Mouse (Mus musculus): Measurements from ENCODE around the gene Gpr153. TPM values are rescaled to one million over a fixed set of nuclear protein-coding genes. Genes with fewer than 3 reads are reported as not detected.
A peak's percentile ranks its signal among the peaks of the same experiment; 100 is the strongest.
"Not testable (repeated sequence)": the region's sequence is repeated elsewhere in the genome, so short reads cannot be mapped to it uniquely, and the experiment has no call there.

Gpr153 gene
- total RNA-seq (2021), result 1 to 10 TPM; 5.3 to 6.1 TPM

GRCm38 (mm10) chr4:152273621-152274236 lies at the start of gene Gpr153:
TSS of gene Gpr153 (plus strand) at chr4:152274232.
- no peak for DNase-seq

GRCm38 (mm10) chr4:152226901-152227486 lies 47.0 kb upstream of the Gpr153 start:
- DNase-seq, result peak; percentile 71 to 73

GRCm38 (mm10) chr4:152227749-152228527 lies 46.1 kb upstream of the Gpr153 start:
- no peak for DNase-seq

GRCm38 (mm10) chr4:152230331-152230730 lies 43.7 kb upstream of the Gpr153 start:
- not testable (repeated sequence) for DNase-seq

- DNase-seq, result no peak
Observed at GRCm38 (mm10) chr4:152231326-152231725, 42.7 kb upstream of the Gpr153 start.

- DNase-seq, result no peak
Observed at GRCm38 (mm10) chr4:152232411-152232903, 41.6 kb upstream of the Gpr153 start.

GRCm38 (mm10) chr4:152239974-152240373 lies 34.1 kb upstream of the Gpr153 start:
- no peak for DNase-seq

- DNase-seq, result no peak
Observed at GRCm38 (mm10) chr4:152243241-152243891, 30.7 kb upstream of the Gpr153 start.

- no peak for DNase-seq
Observed at GRCm38 (mm10) chr4:152243969-152244368, 30.1 kb upstream of the Gpr153 start.

GRCm38 (mm10) chr4:152244545-152245522 lies 29.2 kb upstream of the Gpr153 start:
- DNase-seq, result no peak

- peak; percentile 50 to 52 for DNase-seq
Observed at GRCm38 (mm10) chr4:152246011-152246410, 28.0 kb upstream of the Gpr153 start.

- DNase-seq, result no peak
Observed at GRCm38 (mm10) chr4:152247195-152247594, 26.8 kb upstream of the Gpr153 start.

- no peak for DNase-seq
Observed at GRCm38 (mm10) chr4:152250615-152251014, 23.4 kb upstream of the Gpr153 start.

GRCm38 (mm10) chr4:152253183-152253759 lies 20.8 kb upstream of the Gpr153 start:
- no peak for DNase-seq

GRCm38 (mm10) chr4:152257070-152257469 lies 17.0 kb upstream of the Gpr153 start:
- peak; percentile 76 to 82 for DNase-seq

GRCm38 (mm10) chr4:152260451-152260850 lies 13.6 kb upstream of the Gpr153 start:
- no peak for DNase-seq

- no peak for DNase-seq
Observed at GRCm38 (mm10) chr4:152262187-152262586, 11.8 kb upstream of the Gpr153 start.

GRCm38 (mm10) chr4:152263089-152263488 lies 10.9 kb upstream of the Gpr153 start:
- no peak for DNase-seq

- no peak for DNase-seq
Observed at GRCm38 (mm10) chr4:152263512-152264176, 10.4 kb upstream of the Gpr153 start.

- no peak for DNase-seq
Observed at GRCm38 (mm10) chr4:152264177-152264530, 9.9 kb upstream of the Gpr153 start.

All from layer of hippocampus, postnatal 36 days (tissue).